Mouse (Mus musculus) thymus, adult 18-20 months (tissue): ENCODE data around the gene Stag3.

Experiments
- DNase-seq, 2 experiments: peaks; one replicate each; pipeline ENCODE4 v3.0.0; 2022; ENCODE audit warnings: mixed read lengths in 2 of 2

Stag3 gene

GRCm38 (mm10) chr5:138271232-138271631 lies 8.8 kb upstream of the Stag3 start:
- no peak for DNase-seq

- no peak for DNase-seq
These were observed 7.6 kb upstream of the Stag3 start, which contains the start of gene Gal3st4 for GRCm38 (mm10) chr5:138272409-138272923. Gene Gal3st4, minus strand, starts transcription at chr5:138272840.

GRCm38 (mm10) chr5:138274186-138274585 lies 5.9 kb upstream of the Stag3 start:
- DNase-seq, result no peak

GRCm38 (mm10) chr5:138275216-138276050 lies 4.6 kb upstream of the Stag3 start:
- DNase-seq, result no peak

- no peak for DNase-seq
These were observed 2.0 kb upstream of the Stag3 start for GRCm38 (mm10) chr5:138277994-138278393.

- DNase-seq, result no peak
These were observed 357 bp downstream of the Stag3 start for GRCm38 (mm10) chr5:138280425-138280768.

- no peak for DNase-seq
These were observed 789 bp downstream of the Stag3 start for GRCm38 (mm10) chr5:138280829-138281228.

- no peak for DNase-seq
These were observed 1.8 kb downstream of the Stag3 start for GRCm38 (mm10) chr5:138281798-138282197.

GRCm38 (mm10) chr5:138283540-138283939 lies 3.5 kb downstream of the Stag3 start:
- DNase-seq, result no peak

- no peak for DNase-seq
These were observed 7.8 kb downstream of the Stag3 start for GRCm38 (mm10) chr5:138287861-138288260.

- no peak for DNase-seq
These were observed 11.6 kb downstream of the Stag3 start for GRCm38 (mm10) chr5:138291638-138292037.

- no peak for DNase-seq
These were observed 14.1 kb downstream of the Stag3 start for GRCm38 (mm10) chr5:138294158-138294557.

- DNase-seq, result no peak
These were observed 19.6 kb downstream of the Stag3 start for GRCm38 (mm10) chr5:138299613-138300012.

GRCm38 (mm10) chr5:138312795-138313194 lies 32.8 kb downstream of the Stag3 start:
- no peak for DNase-seq

- DNase-seq, result no peak
These were observed 61.6 kb downstream of the Stag3 start, which contains the start of gene Pvrig for GRCm38 (mm10) chr5:138341661-138342060. Gene Pvrig, plus strand, starts transcription at chr5:138341961.

- DNase-seq, result no peak
These were observed 63.2 kb downstream of the Stag3 start for GRCm38 (mm10) chr5:138343216-138343615.
